Mouse (Mus musculus) frontal cortex, postnatal 36 days (tissue): ENCODE results near the gene Atp6v1c2.

Experiments
- DNase-seq, 2 experiments: peaks; one replicate each; pipeline ENCODE4 v3.0.0; 2022; ENCODE audit warnings: low spot score in 2 of 2

The Atp6v1c2 gene

DNA sequence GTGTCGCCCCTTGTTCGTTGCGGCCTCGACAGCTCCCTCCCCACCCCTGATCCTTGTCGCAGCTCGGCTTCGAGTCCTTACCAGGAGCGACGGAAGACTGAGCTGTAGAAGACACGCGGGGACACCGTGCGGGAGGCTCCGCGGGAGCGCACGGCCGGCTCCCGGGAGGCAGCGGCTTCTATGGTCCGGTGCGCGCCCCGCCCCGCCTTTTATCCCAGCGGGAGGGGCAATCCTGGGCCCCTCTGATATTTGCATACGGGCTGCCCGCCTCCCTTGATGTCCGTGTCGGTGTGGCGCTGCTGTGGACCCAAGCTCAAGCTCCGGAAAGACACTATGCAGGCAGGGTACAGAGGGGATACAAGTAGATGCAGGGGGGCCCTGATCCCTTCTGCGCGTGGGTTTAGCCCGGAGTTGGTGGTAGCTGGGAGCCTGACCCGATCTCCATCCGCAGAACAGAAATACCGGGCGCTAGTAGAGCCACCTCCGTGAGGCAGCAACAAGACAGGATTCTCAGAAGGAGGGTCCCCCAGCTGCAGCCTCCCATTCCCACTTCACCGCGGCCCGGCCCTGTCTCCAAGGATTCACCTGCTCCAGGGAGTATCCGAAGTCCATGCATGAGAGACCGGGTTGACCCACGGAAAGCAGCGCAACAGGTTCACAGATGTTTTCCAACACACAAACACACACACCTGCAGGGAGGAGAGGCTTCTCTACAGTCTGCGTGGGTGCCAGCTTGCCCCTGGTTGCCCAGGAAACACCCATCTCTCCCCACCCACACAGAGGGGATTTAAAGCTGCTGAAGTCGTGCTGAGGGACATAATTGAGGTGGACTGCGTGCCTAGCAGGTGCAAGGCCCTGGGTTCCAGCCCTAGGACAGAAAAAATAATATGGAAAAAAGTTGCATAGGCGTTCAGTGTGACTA is 4.3 kb downstream of the Atp6v1c2 start:
- DNase-seq: peak; percentile 9 to 14

DNA sequence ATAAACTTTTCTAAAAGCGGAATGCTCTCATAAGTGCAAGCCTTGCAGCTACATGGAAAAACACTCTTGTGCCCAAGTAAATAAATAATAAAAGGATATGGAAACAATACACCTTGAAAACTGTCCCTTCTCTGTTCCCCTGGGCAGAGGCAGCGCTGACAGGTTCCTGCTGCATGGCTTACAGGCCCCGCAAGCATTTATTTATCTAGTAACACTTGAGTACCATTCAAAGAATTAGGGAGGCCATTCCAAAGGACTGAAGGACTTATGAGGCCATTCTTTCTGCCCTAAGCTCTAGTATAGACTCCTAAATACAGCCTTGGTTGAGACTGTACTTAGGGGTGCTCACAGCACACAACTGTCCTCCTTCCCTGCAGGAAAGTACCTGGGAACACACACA is 10.7 kb downstream of the Atp6v1c2 start:
- DNase-seq: no peak

DNA sequence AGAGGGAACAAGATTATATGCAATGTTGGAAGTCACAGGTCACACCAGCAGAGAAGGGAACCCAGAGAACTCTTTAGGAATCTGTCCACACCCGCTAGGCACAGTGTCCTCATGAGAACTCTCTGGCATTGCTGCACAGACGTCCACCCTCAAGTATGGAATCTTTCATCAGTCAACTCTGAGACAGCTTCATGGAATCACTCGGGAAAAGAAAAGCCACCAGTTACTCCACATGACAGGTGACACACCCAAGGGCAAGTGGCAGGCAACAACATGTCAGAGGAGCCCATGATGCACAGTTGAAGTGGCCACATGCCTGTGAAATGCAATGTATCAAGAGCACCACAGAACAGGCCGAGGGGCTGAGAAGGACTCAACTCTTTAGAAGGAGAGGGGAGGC is 11.2 kb downstream of the Atp6v1c2 start:
- DNase-seq: no peak

- no peak for DNase-seq
These were observed 13.1 kb downstream of the Atp6v1c2 start for GRCm38 (mm10) chr12:17316096-17316495.

GRCm38 (mm10) chr12:17310852-17311839 is 18.0 kb downstream of the Atp6v1c2 start:
- DNase-seq: no peak

DNA sequence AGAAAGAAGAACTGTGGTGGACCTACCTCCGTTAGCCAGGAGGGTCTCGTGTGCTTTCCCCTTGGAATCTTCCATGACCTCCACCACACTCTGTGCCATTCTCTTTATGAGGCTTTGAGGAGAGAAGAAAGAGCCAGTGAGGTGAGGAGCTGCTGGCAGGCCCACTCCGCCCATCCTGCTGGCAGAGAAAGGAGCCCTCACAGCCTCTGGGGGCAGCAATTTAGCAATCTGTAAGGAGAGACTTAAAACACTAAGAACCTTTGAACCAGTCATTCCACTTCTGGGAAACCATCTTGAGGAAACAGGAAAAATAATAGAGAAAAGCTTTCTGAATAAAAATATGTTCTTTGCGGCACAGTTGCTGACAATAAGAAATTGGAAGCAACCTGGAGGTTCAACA is 20.9 kb downstream of the Atp6v1c2 start:
- no peak for DNase-seq

DNA sequence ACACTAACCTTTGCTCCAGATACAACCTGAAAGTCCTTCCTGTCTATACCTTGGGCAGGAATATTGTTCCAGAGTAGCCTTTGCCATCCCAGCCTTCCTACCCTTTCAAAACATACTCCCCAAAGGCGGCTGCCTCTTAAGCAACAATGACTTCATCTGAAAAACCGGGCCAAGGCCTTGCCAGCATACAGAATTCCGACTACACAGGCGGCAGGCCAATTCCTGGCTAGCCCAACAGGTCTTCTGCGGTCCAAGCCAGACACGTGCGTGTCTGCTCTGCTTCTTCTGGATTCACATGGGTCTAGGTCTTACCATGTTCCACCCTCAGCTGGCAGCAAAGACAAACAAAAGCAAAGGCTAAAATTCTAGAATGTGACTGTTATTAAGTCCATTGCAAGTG is 23.7 kb downstream of the Atp6v1c2 start:
- no peak for DNase-seq

DNA sequence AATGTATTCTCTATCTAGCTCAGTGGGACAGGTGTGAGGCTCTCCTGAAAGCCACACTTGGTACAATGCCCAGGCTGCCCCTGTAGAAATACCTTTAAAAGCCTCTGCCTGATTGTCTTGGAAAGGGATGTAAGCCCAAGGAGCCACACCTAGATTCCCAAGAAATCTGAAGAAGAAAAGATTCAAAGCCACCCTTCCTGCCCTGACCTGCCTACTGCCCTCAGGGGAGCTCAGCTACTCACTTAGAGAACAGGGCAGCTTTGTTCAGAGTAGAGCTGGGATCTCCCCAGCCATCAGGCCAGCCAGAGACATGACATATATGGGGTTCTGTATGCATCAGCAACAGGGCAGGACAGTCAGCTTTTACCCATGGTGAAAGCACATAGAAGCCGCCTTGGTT is 29.3 kb downstream of the Atp6v1c2 start:
- DNase-seq: no peak

DNA sequence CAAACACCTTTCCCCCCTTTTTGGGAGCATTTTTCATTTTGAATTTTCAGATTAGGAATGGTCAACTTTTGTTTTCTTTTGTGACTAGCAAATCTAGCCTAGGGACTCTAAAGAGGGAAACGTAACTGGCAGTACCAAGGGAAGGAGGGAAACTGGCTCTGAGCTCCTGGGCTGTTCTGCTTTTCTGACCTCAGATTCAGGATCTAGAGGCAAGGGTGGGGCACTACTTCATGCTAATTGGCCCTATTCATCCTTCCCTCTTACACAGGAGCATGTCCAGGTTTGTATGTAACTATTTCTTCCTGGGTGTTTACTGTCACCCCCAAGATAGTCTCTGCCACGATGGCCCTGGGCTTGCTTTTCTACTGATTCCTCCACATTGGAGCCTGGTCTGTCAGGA is 32.3 kb downstream of the Atp6v1c2 start:
- no peak for DNase-seq

- DNase-seq: no peak
These were observed 38.6 kb downstream of the Atp6v1c2 start for GRCm38 (mm10) chr12:17290569-17290968.

- DNase-seq: no peak
These were observed 39.2 kb downstream of the Atp6v1c2 start for GRCm38 (mm10) chr12:17289913-17290312.

GRCm38 (mm10) chr12:17289060-17289459 is 40.1 kb downstream of the Atp6v1c2 start:
- no peak for DNase-seq

GRCm38 (mm10) chr12:17288496-17288895 is 40.7 kb downstream of the Atp6v1c2 start:
- DNase-seq: no peak

- DNase-seq: no peak
These were observed 55.3 kb downstream of the Atp6v1c2 start for GRCm38 (mm10) chr12:17273841-17274240.

GRCm38 (mm10) chr12:17271272-17271671 is 57.9 kb downstream of the Atp6v1c2 start:
- DNase-seq: peak in 1 of 2 experiments; percentile 44

- DNase-seq: peak in 1 of 2 experiments; percentile 57
These were observed 61.8 kb downstream of the Atp6v1c2 start for GRCm38 (mm10) chr12:17267316-17267715.

GRCm38 (mm10) chr12:17266673-17266990 is 62.5 kb downstream of the Atp6v1c2 start:
- DNase-seq: no peak

- peak; percentile 91 to 93 for DNase-seq
These were observed 63.0 kb downstream of the Atp6v1c2 start, which contains the start of gene Pdia6 for GRCm38 (mm10) chr12:17265971-17266672. Gene Pdia6 (plus strand): TSS chr12:17266545.

DNA sequence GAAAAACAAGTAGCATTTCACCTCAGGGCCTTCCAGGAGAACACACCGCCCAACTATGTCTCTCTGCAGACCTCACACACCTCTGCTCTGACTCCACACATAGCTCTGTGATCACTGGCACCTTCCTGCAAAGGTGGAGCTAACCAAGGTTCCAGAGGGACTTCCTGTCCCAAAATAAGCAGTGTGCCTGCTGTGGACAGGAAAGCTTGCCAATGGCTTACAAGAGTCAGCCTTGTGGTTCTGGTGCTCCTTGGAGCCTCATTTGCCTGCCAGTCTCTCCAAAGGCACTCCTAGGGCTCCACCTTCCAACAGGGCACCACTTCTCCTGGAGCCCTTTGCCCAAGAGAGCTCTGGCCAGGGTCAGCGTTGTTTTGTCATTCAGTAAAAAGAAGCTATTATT is 64.3 kb downstream of the Atp6v1c2 start:
- no peak for DNase-seq

DNA sequence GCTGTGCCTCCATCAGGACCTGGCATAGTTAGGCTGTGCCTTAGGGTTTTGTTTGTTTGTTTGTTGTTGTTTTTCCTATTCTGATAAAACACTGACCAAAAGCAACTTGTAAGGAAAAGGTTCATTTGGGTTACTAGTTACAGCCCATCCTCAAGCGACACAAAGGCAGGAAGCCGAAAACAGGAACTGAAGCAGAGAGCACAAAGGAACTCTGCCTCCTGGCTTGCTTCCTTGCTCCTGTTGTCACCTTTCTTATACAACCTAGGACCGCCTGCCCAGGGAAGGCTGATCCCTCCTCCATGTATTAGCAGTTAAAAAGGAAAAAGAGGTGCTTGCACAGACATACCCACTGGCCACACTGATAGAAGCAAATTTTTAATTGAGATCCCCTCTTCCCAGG is 65.3 kb downstream of the Atp6v1c2 start:
- no peak for DNase-seq

DNA sequence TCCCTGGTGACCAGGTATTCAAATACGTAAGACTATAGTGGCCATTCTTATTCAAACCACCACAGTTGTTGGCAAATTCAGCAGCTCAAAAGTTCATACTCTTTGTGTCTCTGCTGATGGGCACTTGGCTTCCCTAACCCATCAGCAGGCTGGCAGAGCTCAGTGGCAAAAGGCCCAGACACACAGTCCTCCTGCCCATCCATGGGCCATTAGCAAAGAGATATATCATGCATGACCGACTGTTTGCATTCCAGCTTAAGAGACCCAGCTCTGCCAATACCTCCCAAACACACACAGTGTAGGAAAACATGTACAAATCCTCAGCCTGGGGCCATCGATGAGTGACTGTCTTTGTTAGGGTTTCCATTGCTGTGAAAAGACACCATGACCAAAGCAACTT is 68.2 kb downstream of the Atp6v1c2 start:
- no peak for DNase-seq

GRCm38 (mm10) chr12:17258431-17258830 is 70.7 kb downstream of the Atp6v1c2 start:
- DNase-seq: no peak
